In the genomic region with DNA sequence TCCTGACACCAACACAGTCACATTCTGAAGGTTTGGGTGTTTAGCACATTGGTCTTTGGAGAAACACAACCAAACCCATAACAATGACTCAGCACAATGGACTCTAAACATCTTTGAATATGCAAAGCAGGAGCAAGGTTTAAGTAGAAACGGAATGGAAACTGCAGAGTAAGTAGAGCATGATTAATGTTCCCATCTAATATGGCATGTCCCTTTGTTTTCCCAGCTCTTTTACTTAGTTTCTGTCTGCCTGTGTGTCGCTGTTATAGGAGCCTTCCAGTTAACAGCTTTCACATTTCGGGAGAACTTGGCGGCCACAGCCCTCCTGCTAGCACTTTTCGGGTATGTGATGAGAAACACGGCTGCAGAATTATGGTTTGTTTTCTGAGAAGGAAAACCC, we compare ENCODE assay signal across 24 mouse cellular contexts.
DNase-seq lines count a peak whose midpoint lies in the region; ATAC-seq lines count a peak whose summit lies in the region.
"Had no signal": no experiment of that assay in that cellular context is flagged by ENCODE, and none has a peak within 500 bp of the region (broad histone marks: within the 10 kb centered on the region; RNA-seq: fewer than 3 reads in every experiment).

No protein-coding gene starts in this region.

- no peak overlapping the region for H3K9ac ChIP-seq in forebrain, embryonic 14.5 days (ENCODE audit: low read length)
- H3K9ac ChIP-seq: heart, embryonic 15.5 days had no signal

- WGBS in forebrain, embryonic 14.5 days: 24% methylated on average over 6 of the region's 6 CpGs

- no peaks in the 10 kb centered on the region for H3K9me3 ChIP-seq in forebrain, embryonic 14.5 days (replicated peaks; ENCODE audit: control insufficient read depth, low read length)
- H3K9me3 ChIP-seq: heart, embryonic 15.5 days had no signal

- H3K36me3 ChIP-seq in forebrain, embryonic 14.5 days (ENCODE audit: control insufficient read depth, insufficient read depth, low read length): no peaks in the 10 kb centered on the region
- H3K36me3 ChIP-seq: heart, embryonic 15.5 days had no signal

- H3K4me2 ChIP-seq in forebrain, embryonic 14.5 days (ENCODE audit: low read length): no peak overlapping the region
- H3K4me2 ChIP-seq: heart, embryonic 15.5 days had no signal

- H3K27ac ChIP-seq in forebrain, embryonic 14.5 days (ENCODE audit: low read depth, low read length): no peak overlapping the region
- H3K27ac ChIP-seq: heart, embryonic 15.5 days had no signal

- no peak overlapping the region for H3K4me3 ChIP-seq in forebrain, embryonic 14.5 days (ENCODE audit: low read depth, low read length)
- H3K4me3 ChIP-seq: heart, embryonic 15.5 days; myocyte had no signal

- H3K27me3 ChIP-seq in forebrain, embryonic 14.5 days (replicated peaks; ENCODE audit: control insufficient read depth, insufficient read depth, low read length): no peaks in the 10 kb centered on the region
- H3K27me3 ChIP-seq: heart, embryonic 15.5 days had no signal

- DNase-seq in embryo, embryonic 11 days: peak; percentile 1
- DNase-seq in embryo, embryonic 10 days (ENCODE audit: low spot score): no peak
- DNase-seq in right cerebral cortex, postnatal 10 days (ENCODE audit: low spot score in 2 of 2): peak; percentile 24 to 30
- DNase-seq in right cerebral cortex, postnatal 14 days: no peak
- peak; percentile 55 for DNase-seq in forebrain, embryonic 14.5 days (ENCODE audit: low spot score)
- no peak for DNase-seq in ovary, postnatal 36 days (ENCODE audit: low spot score)
- DNase-seq in spleen, adult 12 weeks (ENCODE audit: low spot score): no peak
- DNase-seq: adrenal gland, adult 8-10 months; cerebellum, adult 11 months; cerebellum, postnatal 14 days; gastrocnemius, postnatal 14 days; heart, adult 18-20 months; kidney, adult 11 months; kidney, postnatal 14 days; left cerebral cortex, postnatal 4 days; liver; lung, adult 18-20 months; lung, postnatal 14 days; midbrain, embryonic 14.5 days; spleen, adult 18-20 months; thymus, postnatal 25 days had no signal

- ATAC-seq in forebrain, embryonic 14.5 days: peak; percentile 67
- ATAC-seq: CD4-positive, CD25-positive, alpha-beta regulatory T cell, adult 4 months had no signal

- H3K4me1 ChIP-seq in forebrain, embryonic 14.5 days (ENCODE audit: control insufficient read depth, insufficient read depth, low read length): no peaks in the 10 kb centered on the region
- H3K4me1 ChIP-seq: heart, embryonic 15.5 days had no signal

Comparison
In these comparisons a context has a peak if more than half of its experiments do, and no peak if none do; other contexts are left out.
1. DNase-seq: peak in embryo, embryonic 11 days (single experiment), right cerebral cortex, postnatal 10 days (2 of 2) and forebrain, embryonic 14.5 days (single experiment); none in embryo, embryonic 10 days (single experiment), right cerebral cortex, postnatal 14 days (single experiment), ovary, postnatal 36 days (single experiment) and spleen, adult 12 weeks (single experiment).